Mouse (Mus musculus) midbrain, embryonic 12.5 days (tissue): ENCODE data around the gene Mettl13. TPM values are rescaled to one million over a fixed set of nuclear protein-coding genes. Genes with fewer than 3 reads are reported as not detected.

ENCODE experiments used
- ATAC-seq: fragments of 200-750 bp; cut with Nextera tagmentation; 2 replicates; pipeline ENCODE4 v1.8.0; 2017; ENCODE audit warnings: low read depth, moderate TSS enrichment, moderate library complexity; ENCODE audit not compliant: low FRiP score
- H3K27ac ChIP-seq: fragments of 300-500 bp; sonication (generic); replicated peaks from 2 replicates; pipeline ENCODE4 v1.5.1; 2016; ENCODE audit warnings: mild to moderate bottlenecking
- H3K27me3 ChIP-seq: fragments of 300-500 bp; sonication (generic); 2 replicates; pipeline ENCODE4 v1.6.1; 2016; ENCODE audit warnings: mild to moderate bottlenecking
- H3K36me3 ChIP-seq: fragments of 300-500 bp; sonication (generic); 2 replicates; pipeline ENCODE4 v1.6.1; 2016
- H3K4me1 ChIP-seq: fragments of 300-500 bp; sonication (generic); 2 replicates; pipeline ENCODE4 v1.6.1; 2016
- H3K4me2 ChIP-seq: fragments of 300-500 bp; sonication (generic); replicated peaks from 2 replicates; pipeline ENCODE4 v1.6.1; 2016; ENCODE audit warnings: mild to moderate bottlenecking, moderate library complexity
- H3K4me3 ChIP-seq: fragments of 300-500 bp; sonication (generic); 2 replicates; pipeline ENCODE4 v1.5.1; 2016; ENCODE audit warnings: mild to moderate bottlenecking
- H3K9ac ChIP-seq: fragments of 300-500 bp; sonication (generic); replicated peaks from 2 replicates; pipeline ENCODE4 v1.6.1; 2016; ENCODE audit warnings: mild to moderate bottlenecking, moderate library complexity
- H3K9me3 ChIP-seq: fragments of 300-500 bp; sonication (generic); 2 replicates; pipeline ENCODE4 v1.6.1; 2016; ENCODE audit warnings: mild to moderate bottlenecking
- WGBS: fragments of 180-500 bp; shearing (Covaris S2); methylation state at CpG from one replicate; pipeline ENCODE4 v1.1.7; 2016; 5-methylcytosine and 5-hydroxymethylcytosine counted together
- polyA plus RNA-seq: library from polyadenylated mRNA; unstranded; fragments of >200 nt; fragmentation: Nextera tagmentation; extraction: Ambion mirVana; gene quantifications from 2 replicates; pipeline ENCODE4 v1.2.1, GENCODE M21; 2016

Mettl13 gene
- polyA plus RNA-seq, 1 experiment from 2014 or later, result 24.0 TPM

- 67% methylated on average over 2 of the region's 2 CpGs for WGBS
Observed at GRCm38 (mm10) chr1:162529651-162530050, 18.7 kb downstream of the Mettl13 start.

GRCm38 (mm10) chr1:162515116-162515515, 33.2 kb downstream of the Mettl13 start:
- ATAC-seq, result no peak
- Histone ChIP-seq H3K4me3 (no peak overlapping the region), H3K9me3 (no peaks in the 10 kb centered on the region), H3K4me1 (no peaks in the 10 kb centered on the region), H3K4me2 (no peak overlapping the region), H3K36me3 (no peaks in the 10 kb centered on the region), H3K9ac (no peak overlapping the region), H3K27me3 (no peaks in the 10 kb centered on the region), H3K27ac (no peak overlapping the region)
- WGBS, result 87% methylated on average over 1 of the region's 1 CpGs

More at GRCm38 (mm10) chr1:162529651-162530050, 18.7 kb downstream of the Mettl13 start:
- Histone ChIP-seq H3K27ac (no peak overlapping the region), H3K9me3 (no peaks in the 10 kb centered on the region), H3K4me2 (no peak overlapping the region), H3K36me3 (peaks cover 29% of the 10 kb centered on the region), H3K9ac (no peak overlapping the region), H3K27me3 (no peaks in the 10 kb centered on the region), H3K4me1 (no peaks in the 10 kb centered on the region), H3K4me3 (no peak overlapping the region)
- ATAC-seq, result no peak

GRCm38 (mm10) chr1:162510013-162510356, 38.4 kb downstream of the Mettl13 start:
- Histone ChIP-seq H3K36me3 (no peaks in the 10 kb centered on the region), H3K9ac (no peak overlapping the region), H3K27ac (no peak overlapping the region), H3K4me3 (no peak overlapping the region), H3K4me1 (no peaks in the 10 kb centered on the region), H3K4me2 (no peak overlapping the region), H3K9me3 (no peaks in the 10 kb centered on the region), H3K27me3 (no peaks in the 10 kb centered on the region)
- 82% methylated on average over 2 of the region's 2 CpGs for WGBS
- ATAC-seq, result peak; percentile 19; the same call in 1 of the 2 replicates

DNA sequence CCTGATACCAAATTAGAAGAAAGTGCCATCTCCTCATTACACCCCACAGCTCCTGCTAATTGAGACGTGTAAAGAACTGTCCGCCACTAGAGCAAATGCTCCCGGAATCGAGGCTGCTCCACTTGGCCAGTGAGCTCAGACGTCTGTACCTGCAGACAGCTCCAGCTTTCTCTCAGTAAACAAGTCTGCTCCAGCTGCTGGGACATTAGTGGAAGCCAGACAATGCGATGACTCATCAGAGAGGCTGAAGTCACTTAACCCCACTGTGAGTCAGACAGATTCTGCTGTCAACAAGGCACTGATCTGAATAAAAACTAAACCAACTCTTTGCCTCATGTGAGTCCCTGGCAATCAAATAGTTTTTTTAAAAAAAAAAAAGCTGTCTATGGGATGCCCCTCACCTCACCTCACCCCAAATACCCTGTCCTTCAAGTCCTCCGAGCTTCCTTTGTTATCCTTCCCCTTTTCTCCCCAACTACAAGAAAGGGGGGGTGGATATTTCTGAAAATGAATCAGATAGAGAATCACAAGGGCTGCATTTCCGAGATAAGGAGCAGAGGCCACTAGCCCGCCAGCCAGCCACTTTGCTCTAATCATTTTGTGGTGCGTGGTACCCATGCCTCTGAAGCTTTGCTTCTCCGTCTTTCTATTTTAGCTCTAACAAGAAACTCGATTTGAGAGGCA, 38.9 kb downstream of the Mettl13 start:
- no peak overlapping the region for H3K27ac ChIP-seq
- H3K4me2 ChIP-seq, result no peak overlapping the region
- H3K27me3 ChIP-seq, result no peaks in the 10 kb centered on the region
- no peaks in the 10 kb centered on the region for H3K4me1 ChIP-seq
- 62% methylated on average over 12 of the region's 12 CpGs for WGBS
- H3K9me3 ChIP-seq, result no peaks in the 10 kb centered on the region
- ATAC-seq, result peak; percentile 34; the same call in 1 of the 2 replicates
- H3K9ac ChIP-seq, result no peak overlapping the region
- no peaks in the 10 kb centered on the region for H3K36me3 ChIP-seq
- H3K4me3 ChIP-seq, result no peak overlapping the region

DNA sequence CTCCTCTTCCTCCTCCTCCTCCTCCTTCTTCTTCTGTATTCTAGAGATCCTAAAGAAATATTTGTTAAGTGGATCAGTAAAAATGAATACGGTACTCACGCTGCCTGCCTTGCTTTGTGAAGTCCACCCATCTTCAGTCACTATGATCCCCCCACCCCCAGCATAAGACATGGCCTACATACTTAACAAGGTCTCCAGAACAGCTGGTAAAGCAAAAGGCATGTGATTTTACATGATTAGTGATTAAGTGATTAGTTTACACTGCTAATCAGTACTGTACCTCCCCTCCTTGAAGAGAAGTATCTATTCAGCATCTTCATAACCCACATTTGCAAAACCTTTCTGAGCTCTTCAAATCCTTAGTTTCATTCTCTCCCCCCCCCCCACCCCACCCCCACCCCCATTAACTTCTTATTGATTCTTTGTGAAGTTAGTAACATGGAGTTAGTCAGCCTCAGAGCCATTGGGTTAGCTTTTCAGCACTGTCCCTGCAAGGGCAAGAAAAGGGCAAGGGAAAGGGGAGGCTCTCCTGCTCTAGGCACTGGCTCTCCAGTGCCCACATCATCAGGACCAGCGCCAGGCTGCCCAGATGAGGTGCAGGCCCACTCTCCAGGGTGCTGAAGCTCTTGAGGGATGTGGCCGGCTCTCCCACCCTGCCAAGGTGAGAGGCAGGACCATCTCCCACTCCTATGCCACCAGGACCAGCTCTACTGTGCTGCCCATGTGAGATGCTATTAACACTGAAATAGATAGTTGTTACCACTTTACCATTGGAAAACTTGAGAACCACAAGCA, 39.9 kb downstream of the Mettl13 start:
- no peak overlapping the region for H3K27ac ChIP-seq
- no peaks in the 10 kb centered on the region for H3K27me3 ChIP-seq
- no peak for ATAC-seq
- H3K4me1 ChIP-seq, result no peaks in the 10 kb centered on the region
- H3K9ac ChIP-seq, result no peak overlapping the region
- H3K36me3 ChIP-seq, result no peaks in the 10 kb centered on the region
- 82% methylated on average over 4 of the region's 4 CpGs for WGBS
- no peak overlapping the region for H3K4me3 ChIP-seq
- H3K9me3 ChIP-seq, result no peaks in the 10 kb centered on the region
- no peak overlapping the region for H3K4me2 ChIP-seq

- H3K4me2 ChIP-seq, result no peak overlapping the region
- WGBS, result 88% methylated on average over 4 of the region's 4 CpGs
- H3K27ac ChIP-seq, result no peak overlapping the region
Observed at GRCm38 (mm10) chr1:162506516-162506915, 41.8 kb downstream of the Mettl13 start.

DNA sequence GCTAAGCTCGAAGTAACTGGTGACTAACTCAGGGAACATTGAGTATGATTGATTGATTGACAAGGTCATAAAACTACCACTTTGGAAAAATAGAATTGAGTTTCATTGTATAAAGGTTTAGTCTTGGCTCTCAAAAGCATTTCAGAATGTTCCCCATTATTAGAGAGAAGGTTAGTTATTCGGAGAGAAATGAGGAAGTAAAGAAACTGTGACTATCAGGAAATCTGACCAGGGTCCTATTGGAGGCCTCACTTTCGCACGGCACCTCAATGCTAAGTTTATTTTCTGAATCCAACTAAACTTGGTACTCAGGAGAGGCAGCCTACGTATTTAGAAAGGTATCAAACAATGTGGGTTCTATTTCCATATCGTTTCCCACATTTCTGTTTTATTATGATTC, 42.7 kb downstream of the Mettl13 start:
- Histone ChIP-seq H3K36me3 (no peaks in the 10 kb centered on the region), H3K9me3 (no peaks in the 10 kb centered on the region), H3K27me3 (no peaks in the 10 kb centered on the region), H3K4me2 (no peak overlapping the region), H3K9ac (no peak overlapping the region), H3K4me1 (no peaks in the 10 kb centered on the region), H3K27ac (no peak overlapping the region), H3K4me3 (no peak overlapping the region)
- no peak for ATAC-seq
- 87% methylated on average over 6 of the region's 6 CpGs for WGBS

More at GRCm38 (mm10) chr1:162506516-162506915, 41.8 kb downstream of the Mettl13 start:
- Histone ChIP-seq H3K36me3 (no peaks in the 10 kb centered on the region), H3K27me3 (no peaks in the 10 kb centered on the region), H3K9ac (no peak overlapping the region), H3K9me3 (no peaks in the 10 kb centered on the region), H3K4me1 (no peaks in the 10 kb centered on the region), H3K4me3 (no peak overlapping the region)
- ATAC-seq, result no peak

Other genes starting within 250 kb of the Mettl13 start
- 14.2 and 15.6 TPM in 2 replicates for gene Dnm3, start 70.5 kb downstream of the Mettl13 start, polyA plus RNA-seq
- 66.0 and 68.8 TPM in 2 replicates for gene Vamp4, start 22.0 kb upstream of the Mettl13 start, polyA plus RNA-seq
- not detected in 2 replicates for gene Myoc, start 90.6 kb upstream of the Mettl13 start, polyA plus RNA-seq
- not detected in 2 replicates for gene Myocos, start 109.7 kb upstream of the Mettl13 start, polyA plus RNA-seq
- 154 and 171 TPM in 2 replicates for gene Prrc2c, start 192.0 kb upstream of the Mettl13 start, polyA plus RNA-seq